Mouse (Mus musculus) neural tube, embryonic 11.5 days (tissue): ENCODE results near the gene Elmo1. TPM values are rescaled to one million over a fixed set of nuclear protein-coding genes. Genes with fewer than 3 reads are reported as not detected.

ENCODE experiments used
- ATAC-seq: fragments of 200-750 bp; cut with Nextera tagmentation; 2 replicates; pipeline ENCODE4 v1.8.0; 2017; ENCODE audit warnings: moderate number of reproducible peaks, mild to moderate bottlenecking, moderate TSS enrichment, moderate library complexity; ENCODE audit not compliant: insufficient read depth, low FRiP score, low TSS enrichment
- DNase-seq: peaks from one replicate; pipeline ENCODE4 v3.0.0-alpha.2; 2015; ENCODE audit warnings: low spot score
- H3K27ac ChIP-seq: fragments of 300-500 bp; sonication (generic); 2 replicates; pipeline ENCODE4 v1.5.1; 2014; ENCODE audit warnings: low read depth, mild to moderate bottlenecking, low read length
- H3K27me3 ChIP-seq: fragments of 300-500 bp; sonication (generic); 2 replicates; pipeline ENCODE4 v1.6.1; 2014; ENCODE audit warnings: mild to moderate bottlenecking, low read length, mixed read lengths; ENCODE audit not compliant: control insufficient read depth, insufficient read depth
- H3K36me3 ChIP-seq: fragments of 300-500 bp; sonication (generic); 2 replicates; pipeline ENCODE4 v1.6.1; 2014; ENCODE audit warnings: mild to moderate bottlenecking, low read length, moderate library complexity, mixed read lengths; ENCODE audit not compliant: control insufficient read depth, insufficient read depth
- H3K4me1 ChIP-seq: fragments of 300-500 bp; sonication (generic); 2 replicates; pipeline ENCODE4 v1.6.1; 2014; ENCODE audit warnings: low read length, mixed read lengths; ENCODE audit not compliant: control insufficient read depth, insufficient read depth
- H3K4me2 ChIP-seq: fragments of 300-500 bp; sonication (generic); 2 replicates; pipeline ENCODE4 v1.6.1; 2014; ENCODE audit warnings: low read depth, mild to moderate bottlenecking, moderate library complexity
- H3K4me3 ChIP-seq: fragments of 300-500 bp; sonication (generic); 2 replicates; pipeline ENCODE4 v1.5.1; 2014; ENCODE audit warnings: low read depth, low read length
- H3K9ac ChIP-seq: fragments of 300-500 bp; sonication (generic); 2 replicates; pipeline ENCODE4 v1.6.1; 2014; ENCODE audit warnings: mild to moderate bottlenecking, low read length
- H3K9me3 ChIP-seq: fragments of 300-500 bp; sonication (generic); 2 replicates; pipeline ENCODE4 v1.6.1; 2016; ENCODE audit warnings: low read length; ENCODE audit not compliant: control insufficient read depth
- WGBS: fragments of 180-500 bp; shearing (Covaris S2); extraction: QIAGEN DNeasy Blood & Tissue Kit; methylation state at CpG from one replicate; pipeline ENCODE4 v1.1.7; 2014; 5-methylcytosine and 5-hydroxymethylcytosine counted together
- polyA plus RNA-seq: library from polyadenylated mRNA; unstranded; fragments of >200 nt; fragmentation: Nextera tagmentation; extraction: Ambion mirVana; gene quantifications from 2 replicates; pipeline ENCODE4 v1.2.1, GENCODE M21; 2014

Elmo1 gene
- polyA plus RNA-seq, 1 experiment from 2014 or later = 28.7 TPM

DNA sequence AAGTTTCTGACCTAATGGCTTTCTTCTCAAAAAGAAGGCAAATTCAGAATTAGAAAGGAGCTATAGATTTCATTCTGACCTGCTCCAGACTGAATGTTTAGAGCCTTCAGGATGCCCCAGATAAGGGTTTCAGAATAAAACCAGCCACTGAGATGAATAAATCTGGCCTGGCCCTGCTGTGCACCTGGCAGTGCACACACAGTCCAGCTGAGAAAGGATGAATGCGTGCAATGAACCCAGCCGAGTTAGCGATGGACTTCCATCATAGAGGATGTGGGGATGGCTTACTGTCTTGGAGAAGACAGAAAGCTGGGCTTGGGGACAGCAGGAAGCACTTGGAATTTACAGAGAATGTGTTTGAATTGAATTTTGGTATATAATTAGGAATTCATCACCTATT is 413.0 kb downstream of the Elmo1 start:
- no peak overlapping the region for H3K27ac ChIP-seq
- ATAC-seq (no peak), DNase-seq (no peak)
- H3K27me3 ChIP-seq = no peaks in the 10 kb centered on the region
- H3K9ac ChIP-seq = no peak overlapping the region
- H3K4me1 ChIP-seq = no peaks in the 10 kb centered on the region
- 76% methylated on average over 3 of the region's 3 CpGs for WGBS
- H3K4me3 ChIP-seq = no peak overlapping the region
- H3K4me2 ChIP-seq = no peak overlapping the region
- no peaks in the 10 kb centered on the region for H3K9me3 ChIP-seq
- H3K36me3 ChIP-seq = no peaks in the 10 kb centered on the region

DNA sequence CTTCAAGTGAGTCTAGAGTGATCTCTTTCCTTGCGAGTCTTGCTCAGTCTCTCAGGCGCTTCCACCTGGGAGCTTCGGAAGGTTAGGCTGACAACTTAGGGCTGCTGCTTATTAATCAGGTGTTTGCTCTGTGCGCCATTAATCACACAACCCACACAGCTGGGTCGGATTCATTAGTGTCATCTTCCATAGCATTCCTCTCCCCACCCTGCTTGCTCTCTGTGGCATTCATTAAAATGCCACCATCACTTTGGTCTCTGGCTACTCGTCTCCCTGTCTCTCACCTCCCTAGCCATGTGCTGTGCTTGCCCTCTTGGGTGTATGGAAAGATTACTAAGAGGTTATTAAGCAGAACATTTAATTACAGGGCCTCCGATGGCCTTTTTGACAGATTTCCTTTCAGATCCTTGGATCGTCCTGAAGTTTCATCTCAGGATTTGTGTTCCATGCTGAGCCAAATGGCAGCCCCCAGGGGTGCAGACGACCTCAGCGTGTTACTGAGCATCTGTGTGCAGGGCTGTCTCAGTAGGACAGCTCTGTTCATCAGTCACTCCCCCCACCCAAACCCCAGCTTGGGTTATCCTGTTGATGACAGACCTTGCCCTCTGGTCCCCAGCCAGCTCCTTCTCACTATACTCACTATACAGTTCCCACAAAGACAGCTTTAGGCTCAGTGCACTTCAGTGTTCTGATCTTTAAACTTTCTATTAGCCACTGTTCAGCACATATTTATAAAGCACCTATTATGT is 417.2 kb downstream of the Elmo1 start:
- H3K4me1 ChIP-seq = peaks cover 5% of the 10 kb centered on the region
- H3K36me3 ChIP-seq = no peaks in the 10 kb centered on the region
- no peaks in the 10 kb centered on the region for H3K9me3 ChIP-seq
- H3K4me2 ChIP-seq = no peak overlapping the region
- no peaks in the 10 kb centered on the region for H3K27me3 ChIP-seq
- ATAC-seq (no peak), DNase-seq (peak; percentile 18)
- H3K4me3 ChIP-seq = no peak overlapping the region
- H3K27ac ChIP-seq = no peak overlapping the region
- WGBS = 51% methylated on average over 10 of the region's 10 CpGs
- no peak overlapping the region for H3K9ac ChIP-seq

DNA sequence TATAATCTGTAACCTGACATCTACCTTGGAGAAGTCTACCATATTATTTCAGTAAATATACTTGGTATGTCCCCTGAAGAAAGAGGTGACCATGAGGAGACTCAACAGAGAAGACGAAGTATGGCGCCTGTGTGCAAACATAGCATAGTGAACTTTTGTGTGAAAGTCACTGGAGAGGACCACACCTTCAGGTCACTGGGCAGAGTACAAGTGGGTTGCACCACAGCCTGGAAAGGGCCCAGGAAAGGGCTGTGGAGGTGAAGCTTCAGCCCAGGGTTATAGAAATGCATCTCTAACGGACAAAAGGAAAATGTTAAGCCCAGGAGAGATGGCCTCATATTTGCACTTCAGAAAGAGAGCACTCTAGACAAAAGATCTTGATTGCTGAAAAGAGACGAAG is 420.6 kb downstream of the Elmo1 start:
- Histone ChIP-seq H3K4me1 (peaks cover 7% of the 10 kb centered on the region), H3K9ac (no peak overlapping the region), H3K36me3 (no peaks in the 10 kb centered on the region), H3K9me3 (no peaks in the 10 kb centered on the region), H3K27ac (no peak overlapping the region), H3K27me3 (no peaks in the 10 kb centered on the region), H3K4me3 (no peak overlapping the region), H3K4me2 (no peak overlapping the region)
- no peak for DNase-seq
- no peak for ATAC-seq
- WGBS = 93% methylated on average over 4 of the region's 4 CpGs

DNA sequence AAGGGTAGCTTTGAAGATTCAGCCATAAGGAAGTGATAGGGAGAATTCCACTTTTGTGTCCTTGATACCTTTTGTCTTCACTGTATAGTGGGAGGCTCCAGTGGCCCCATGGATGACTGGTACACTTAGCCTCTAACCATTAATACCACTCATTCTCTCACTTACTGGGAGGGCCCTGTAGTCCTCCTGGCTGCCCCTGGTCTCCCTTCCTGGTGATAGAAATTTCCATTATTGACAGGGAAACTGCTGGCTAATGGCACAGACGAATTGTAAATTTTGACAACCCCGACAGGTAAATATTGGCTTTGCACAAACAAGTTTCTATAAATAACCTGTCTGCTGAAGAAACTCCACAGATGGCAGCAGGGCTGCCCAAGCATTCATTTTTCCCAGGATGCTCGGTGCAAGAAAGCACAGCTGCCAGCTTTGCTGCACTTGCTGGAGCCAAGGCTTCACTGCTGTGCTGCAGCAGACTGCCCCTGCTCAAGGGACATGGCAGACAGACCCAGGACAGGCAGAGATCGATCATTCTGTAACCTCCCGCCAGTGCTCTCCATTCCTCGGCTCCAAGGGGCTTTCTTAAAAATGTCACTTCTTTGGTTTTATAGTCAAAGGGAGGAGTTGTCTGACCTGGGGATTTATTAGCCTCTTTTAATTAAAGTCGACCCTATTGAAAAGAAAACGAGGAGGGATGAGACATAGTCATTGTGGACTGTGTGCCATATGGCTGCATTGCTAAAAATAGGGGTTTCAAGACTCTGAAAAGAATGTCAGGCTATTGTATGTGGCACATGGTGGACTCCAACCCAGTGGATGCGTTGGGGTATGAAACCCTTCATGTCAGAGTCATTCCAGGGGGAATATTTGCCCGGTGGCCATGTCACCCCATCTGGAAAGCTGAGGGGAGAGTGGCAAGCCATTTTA is 422.2 kb downstream of the Elmo1 start:
- H3K4me1 ChIP-seq = peaks cover 7% of the 10 kb centered on the region
- no peak overlapping the region for H3K4me3 ChIP-seq
- no peak overlapping the region for H3K4me2 ChIP-seq
- H3K36me3 ChIP-seq = no peaks in the 10 kb centered on the region
- no peak overlapping the region for H3K9ac ChIP-seq
- DNase-seq (peak; percentile 38), ATAC-seq (peak; percentile 91)
- WGBS = 33% methylated on average over 10 of the region's 10 CpGs
- peak overlapping the region; percentile 39; the same call in 1 of the 2 replicates for H3K27ac ChIP-seq
- no peaks in the 10 kb centered on the region for H3K9me3 ChIP-seq
- H3K27me3 ChIP-seq = no peaks in the 10 kb centered on the region

DNA sequence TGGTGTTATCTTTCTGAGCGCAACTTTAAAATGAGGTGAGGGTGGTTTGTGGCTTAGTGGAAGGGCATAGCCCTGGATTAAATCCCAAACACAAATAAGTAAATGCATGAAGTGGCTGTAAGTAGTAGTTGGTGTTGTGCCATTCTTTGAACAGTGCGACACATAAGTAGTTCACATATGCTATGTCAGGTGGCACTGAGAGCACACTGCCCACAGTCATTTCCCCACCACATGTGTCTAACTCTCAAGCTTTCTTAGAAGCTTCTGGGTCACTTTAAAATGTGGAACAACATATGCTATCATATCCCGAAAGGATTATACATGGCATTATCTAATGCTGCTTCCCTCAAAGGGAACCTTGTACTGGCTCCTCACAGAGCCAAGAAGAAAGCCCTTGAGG is 424.3 kb downstream of the Elmo1 start:
- no peak for ATAC-seq
- Histone ChIP-seq H3K4me3 (no peak overlapping the region), H3K9me3 (no peaks in the 10 kb centered on the region), H3K9ac (no peak overlapping the region), H3K4me1 (peaks cover 7% of the 10 kb centered on the region), H3K36me3 (no peaks in the 10 kb centered on the region), H3K27ac (no peak overlapping the region), H3K4me2 (no peak overlapping the region), H3K27me3 (no peaks in the 10 kb centered on the region)
- 97% methylated on average over 3 of the region's 3 CpGs for WGBS
- DNase-seq = no peak

DNA sequence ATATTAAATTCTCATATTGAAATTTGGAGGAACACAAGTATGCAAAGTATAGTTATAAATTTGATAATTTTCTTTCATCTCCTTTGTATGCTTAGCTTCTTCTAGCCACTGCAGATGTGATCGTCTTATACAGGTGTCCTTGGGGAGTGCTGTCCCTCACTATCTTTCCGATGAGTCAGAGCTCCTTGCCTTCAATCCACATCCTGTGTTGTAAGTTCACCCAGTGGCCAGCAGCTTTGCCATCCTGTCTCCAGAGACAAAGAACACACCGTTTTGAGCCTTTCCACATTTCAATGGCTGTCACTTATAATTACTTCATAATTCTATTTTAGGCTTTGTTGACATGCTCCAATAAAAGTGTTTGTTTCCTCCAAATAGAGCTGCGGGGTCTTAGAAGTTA is 425.7 kb downstream of the Elmo1 start:
- ATAC-seq (no peak), DNase-seq (no peak)
- Histone ChIP-seq H3K27ac (no peak overlapping the region), H3K9me3 (no peaks in the 10 kb centered on the region), H3K4me1 (peaks cover 7% of the 10 kb centered on the region), H3K4me3 (no peak overlapping the region), H3K4me2 (no peak overlapping the region), H3K27me3 (no peaks in the 10 kb centered on the region), H3K9ac (no peak overlapping the region), H3K36me3 (no peaks in the 10 kb centered on the region)
- 85% methylated on average over 4 of the region's 4 CpGs for WGBS

DNA sequence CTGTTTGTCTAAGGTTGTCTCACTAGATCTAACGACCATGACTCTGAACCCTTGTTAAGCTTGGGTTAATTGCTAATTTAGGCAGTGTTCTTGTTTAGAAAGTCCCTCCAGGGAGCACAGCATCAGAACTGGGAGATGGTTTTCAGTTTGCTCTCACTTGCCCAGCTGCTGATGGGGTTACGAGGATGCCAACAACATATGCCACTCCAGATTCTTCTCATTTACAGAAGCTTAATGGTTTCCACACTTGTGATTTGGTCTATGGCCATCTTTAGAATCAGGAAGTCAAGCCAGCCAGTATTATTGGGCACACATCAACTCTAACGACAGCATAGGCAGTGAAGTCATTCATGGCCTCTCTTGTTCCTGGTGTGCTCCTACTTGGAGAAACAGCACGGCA is 427.3 kb downstream of the Elmo1 start:
- Histone ChIP-seq H3K9me3 (no peaks in the 10 kb centered on the region), H3K4me2 (no peak overlapping the region), H3K4me3 (no peak overlapping the region), H3K27me3 (no peaks in the 10 kb centered on the region), H3K9ac (no peak overlapping the region), H3K36me3 (no peaks in the 10 kb centered on the region), H3K4me1 (peaks cover under 1% of the 10 kb centered on the region; the same call in 1 of the 2 replicates), H3K27ac (no peak overlapping the region)
- DNase-seq (no peak), ATAC-seq (no peak)
- WGBS = 83% methylated on average over 4 of the region's 4 CpGs

DNA sequence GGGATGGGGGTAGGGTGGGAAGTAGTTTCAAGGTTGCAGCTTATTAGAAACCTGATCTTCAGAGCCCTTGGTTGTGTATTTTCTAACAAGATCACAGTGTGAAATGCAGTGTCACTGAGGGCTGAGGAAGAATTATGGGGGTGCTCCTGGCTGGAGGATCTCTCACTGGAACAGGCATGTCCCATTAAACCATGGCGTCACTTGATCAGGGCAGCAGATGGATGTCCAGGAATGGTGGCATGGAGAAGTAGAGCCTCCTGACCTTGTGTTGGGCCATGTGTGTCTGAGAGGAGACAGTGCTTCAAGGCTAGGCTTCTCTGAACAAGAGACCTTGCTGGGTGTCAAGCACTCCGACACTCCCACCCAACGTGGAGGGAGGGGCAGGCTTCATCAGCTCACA is 431.1 kb downstream of the Elmo1 start:
- no peak for DNase-seq
- no peaks in the 10 kb centered on the region for H3K27me3 ChIP-seq
- H3K4me2 ChIP-seq = no peak overlapping the region
- H3K9me3 ChIP-seq = no peaks in the 10 kb centered on the region
- 74% methylated on average over 3 of the region's 3 CpGs for WGBS
- no peak overlapping the region for H3K4me3 ChIP-seq
- no peak for ATAC-seq
- no peak overlapping the region for H3K9ac ChIP-seq
- no peaks in the 10 kb centered on the region for H3K4me1 ChIP-seq
- H3K27ac ChIP-seq = no peak overlapping the region
- no peaks in the 10 kb centered on the region for H3K36me3 ChIP-seq
